Mouse (Mus musculus) kidney, postnatal 10 days (tissue): Measurements from ENCODE around the gene Tet2.
A peak's percentile ranks its signal among the peaks of the same experiment; 100 is the strongest.
"Not testable (repeated sequence)": the region's sequence is repeated elsewhere in the genome, so short reads cannot be mapped to it uniquely, and the experiment has no call there.

Experiments used
- DNase-seq: peaks from one replicate; pipeline ENCODE4 v3.0.0; 2021; ENCODE audit warnings: mixed read lengths

Tet2 gene

DNA sequence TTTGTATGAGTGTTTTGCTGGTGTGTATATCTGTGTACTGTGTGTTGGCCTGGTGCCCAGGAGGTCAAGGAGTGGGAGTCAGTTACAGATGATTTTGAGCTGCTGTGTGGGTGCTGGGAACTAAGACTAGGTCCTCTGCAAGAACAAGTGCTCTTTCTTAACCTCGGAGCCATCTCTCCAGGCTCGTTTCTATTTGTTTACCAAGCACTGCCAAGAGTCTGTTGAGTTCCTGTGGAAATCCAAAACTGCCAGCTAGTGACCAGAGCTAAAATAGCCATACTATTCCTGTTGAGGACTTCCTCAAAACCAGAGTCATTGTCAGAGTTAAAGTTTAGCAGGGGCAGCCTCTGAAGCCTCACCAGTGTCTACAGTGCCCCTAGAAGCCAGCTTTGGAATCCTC is 1.9 kb upstream of the Tet2 start:
- peak; percentile 22 for DNase-seq

DNA sequence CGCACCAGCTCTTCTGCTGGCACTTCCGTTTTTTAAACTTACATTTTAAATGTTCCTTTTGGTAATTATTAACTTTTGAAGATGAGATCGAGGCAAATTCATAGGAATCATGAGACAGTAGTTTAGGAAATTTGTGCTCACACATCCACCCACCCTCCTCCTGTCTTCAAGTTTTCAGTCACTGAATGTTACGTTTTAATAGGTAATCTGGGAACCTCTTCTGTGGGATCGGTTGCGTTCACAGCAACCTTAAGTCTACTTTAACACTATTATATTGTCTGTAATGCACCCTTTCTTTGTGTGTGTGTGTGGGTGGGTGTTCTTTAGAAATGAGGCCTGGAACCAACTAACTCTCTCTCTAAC is 346 bp upstream of the Tet2 start:
- no peak for DNase-seq

DNA sequence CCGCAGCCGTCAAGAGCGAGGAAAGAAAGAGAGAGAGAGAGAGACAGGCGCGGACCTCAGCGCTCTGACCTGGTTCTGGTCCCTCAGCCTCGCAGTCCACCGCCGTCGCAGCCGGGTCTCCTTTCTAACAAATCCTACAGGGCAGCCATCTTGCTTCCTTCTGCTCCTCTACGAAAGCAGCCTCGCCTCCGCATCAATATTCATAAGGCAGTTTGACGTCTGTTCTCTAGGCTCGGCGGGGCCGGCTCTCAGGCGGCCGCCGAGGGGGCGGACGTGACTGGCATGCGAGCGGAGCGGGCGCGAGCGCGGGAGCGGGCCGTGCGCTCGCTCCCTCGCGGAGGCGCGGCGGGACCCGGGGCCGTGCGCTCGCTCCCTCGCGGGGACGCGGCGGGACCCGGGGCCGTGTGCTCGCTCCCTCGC is 798 bp downstream of the Tet2 start:
- DNase-seq = peak; percentile 93

DNA sequence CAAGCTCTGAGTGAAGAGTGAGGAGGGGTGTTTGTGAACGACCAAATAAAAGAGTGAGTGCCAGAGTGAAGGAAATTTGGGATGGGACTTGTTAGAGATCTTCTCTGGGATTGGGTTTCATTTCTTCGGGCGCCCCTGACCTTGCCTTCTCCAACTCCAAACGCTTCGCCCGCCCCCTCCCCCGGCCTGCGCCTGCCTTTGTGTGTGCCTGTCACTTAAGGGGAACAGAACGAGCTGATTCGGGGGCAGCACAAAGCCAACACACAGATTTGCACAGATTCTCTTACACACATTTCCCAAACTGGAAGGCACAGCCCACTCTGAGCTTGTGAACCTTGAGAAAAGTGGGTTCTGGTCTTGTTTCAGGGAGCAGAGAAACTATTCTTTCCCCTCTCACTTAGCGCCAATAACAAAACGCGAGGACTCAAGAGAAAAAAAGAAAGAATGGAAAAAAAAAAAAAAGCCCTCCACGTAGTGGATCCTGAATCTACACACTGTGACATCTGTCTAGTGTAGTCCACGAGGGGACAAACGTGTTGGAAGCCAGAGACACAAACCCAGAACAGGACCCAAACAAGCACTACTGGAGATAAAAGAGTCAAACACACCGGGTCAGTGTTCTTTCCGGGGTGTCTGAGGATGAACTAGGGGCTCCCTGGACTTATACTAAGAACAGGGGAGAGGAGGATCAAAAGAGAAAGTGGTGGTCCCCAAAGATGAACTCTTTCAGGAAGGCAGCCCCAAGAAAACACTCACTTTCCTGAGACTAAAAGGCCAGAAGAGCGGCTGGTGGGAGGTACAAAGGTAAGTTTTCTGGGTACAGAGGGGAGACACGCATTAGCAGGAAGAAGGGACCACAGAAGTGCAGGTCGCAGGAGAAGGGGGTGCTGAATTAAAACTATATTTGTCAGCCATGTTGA is 1.6 kb downstream of the Tet2 start:
- peak; percentile 74 for DNase-seq

DNA sequence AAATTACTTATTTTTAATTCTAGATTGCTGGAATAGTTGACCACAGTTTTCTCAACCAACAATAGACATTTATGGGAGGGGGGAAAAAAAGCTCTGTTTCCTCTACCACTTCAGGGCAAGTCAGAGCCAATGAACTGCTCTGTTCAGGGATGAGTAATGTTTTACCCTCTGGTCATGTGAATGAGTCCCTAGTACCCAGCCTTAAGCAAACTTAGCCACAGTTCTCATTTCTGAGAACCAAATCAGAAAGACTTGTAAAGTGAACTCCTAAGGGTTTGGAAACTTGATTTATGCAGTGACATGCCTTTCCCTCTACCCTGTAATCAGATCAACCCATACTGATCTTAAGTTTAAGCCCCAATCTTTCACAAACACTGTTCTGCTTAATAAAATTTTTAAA is 2.9 kb downstream of the Tet2 start:
- DNase-seq = no peak

DNA sequence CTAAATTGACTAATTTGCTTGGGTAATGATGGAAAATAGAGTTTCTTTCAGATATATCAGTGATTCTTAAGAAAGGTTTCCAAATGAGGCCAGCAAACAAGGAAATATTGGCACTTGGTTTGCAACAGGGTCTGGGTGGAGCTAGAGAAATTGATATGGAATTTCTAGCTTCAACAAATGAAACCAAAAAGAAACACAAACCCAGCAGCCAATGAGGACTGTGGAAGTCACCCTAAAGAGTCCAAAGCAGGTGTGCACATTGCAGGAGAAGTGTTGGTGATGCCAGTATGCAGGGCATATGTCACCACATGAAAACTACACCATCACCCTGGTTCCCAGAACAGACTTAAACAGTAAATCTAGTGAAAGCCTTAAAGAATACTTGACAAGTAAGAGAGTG is 3.9 kb downstream of the Tet2 start:
- DNase-seq = no peak

DNA sequence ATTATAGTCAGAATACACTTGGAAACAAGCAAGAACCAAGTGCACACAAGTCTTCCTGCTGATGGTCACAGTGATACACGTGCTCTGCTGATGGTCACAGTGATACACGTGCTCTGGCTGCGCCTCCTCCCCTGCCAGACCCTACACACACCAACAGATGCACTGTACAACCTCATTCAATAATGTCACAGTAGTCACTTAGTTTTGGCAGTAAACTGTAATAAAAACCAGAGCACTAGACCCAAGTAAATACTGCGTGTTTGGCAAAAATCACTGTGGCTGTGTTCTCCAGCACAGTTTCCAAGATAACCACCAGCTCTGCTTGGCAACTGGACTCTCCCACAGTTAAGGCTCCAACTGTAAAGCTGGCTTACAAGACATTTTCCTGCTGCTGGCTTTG is 4.9 kb downstream of the Tet2 start:
- DNase-seq = no peak

DNA sequence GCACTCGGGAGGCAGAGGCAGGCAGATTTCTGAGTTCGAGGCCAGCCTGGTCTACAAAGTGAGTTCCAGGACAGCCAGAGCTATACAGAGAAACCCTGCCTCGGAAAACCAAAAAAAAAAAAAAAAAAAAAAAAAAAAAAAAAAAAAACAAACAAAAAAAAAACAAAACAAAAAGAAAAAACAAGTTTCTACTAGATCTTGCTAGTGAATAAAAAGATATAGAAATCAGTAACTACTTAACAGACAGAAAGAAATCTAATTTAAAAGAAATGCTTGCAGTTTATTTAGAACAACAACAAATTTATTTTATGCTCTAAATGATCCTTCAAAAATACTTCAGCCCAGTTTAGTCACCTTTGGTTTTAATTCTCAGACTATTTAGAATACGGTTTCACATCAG is 6.4 kb downstream of the Tet2 start:
- not testable (repeated sequence) for DNase-seq

DNA sequence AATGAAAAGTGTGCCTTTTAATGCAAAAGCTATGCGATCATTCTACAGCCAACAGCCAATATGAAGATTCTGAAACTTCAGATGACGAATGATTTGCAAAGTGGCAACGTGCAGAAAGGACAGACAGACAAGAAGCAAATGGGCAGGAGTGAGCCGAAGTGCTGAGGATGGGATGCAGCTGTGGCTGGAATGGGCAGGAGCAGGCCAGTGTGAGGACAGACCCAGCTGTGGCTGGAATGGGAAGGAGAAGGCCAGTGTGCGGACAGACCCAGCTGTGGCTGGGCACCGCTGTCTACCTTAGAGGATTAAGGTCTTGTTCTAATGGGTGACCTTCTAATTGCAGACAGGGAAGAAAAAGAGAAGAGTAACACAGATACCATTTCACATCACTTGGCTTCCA is 9.3 kb downstream of the Tet2 start:
- DNase-seq = no peak

DNA sequence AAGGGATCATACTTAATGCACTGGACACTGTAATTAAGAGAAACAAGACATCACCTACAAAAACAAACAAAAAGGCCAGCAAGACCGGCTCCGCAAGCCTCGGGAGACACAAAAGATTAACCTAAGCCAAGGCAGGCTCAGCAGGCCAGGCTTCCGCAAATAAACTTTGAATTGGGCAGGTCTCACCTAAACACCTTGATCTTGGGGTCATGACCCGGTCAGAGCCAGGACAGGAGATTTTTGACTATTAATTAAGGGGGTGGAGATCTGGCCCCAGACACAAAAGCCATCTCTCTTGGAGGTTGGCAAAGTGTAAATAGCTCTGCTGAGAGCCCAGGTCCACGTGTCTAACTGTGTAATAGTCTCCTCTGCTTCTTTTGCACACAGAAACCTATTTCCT is 10.9 kb downstream of the Tet2 start:
- DNase-seq = peak; percentile 22

DNA sequence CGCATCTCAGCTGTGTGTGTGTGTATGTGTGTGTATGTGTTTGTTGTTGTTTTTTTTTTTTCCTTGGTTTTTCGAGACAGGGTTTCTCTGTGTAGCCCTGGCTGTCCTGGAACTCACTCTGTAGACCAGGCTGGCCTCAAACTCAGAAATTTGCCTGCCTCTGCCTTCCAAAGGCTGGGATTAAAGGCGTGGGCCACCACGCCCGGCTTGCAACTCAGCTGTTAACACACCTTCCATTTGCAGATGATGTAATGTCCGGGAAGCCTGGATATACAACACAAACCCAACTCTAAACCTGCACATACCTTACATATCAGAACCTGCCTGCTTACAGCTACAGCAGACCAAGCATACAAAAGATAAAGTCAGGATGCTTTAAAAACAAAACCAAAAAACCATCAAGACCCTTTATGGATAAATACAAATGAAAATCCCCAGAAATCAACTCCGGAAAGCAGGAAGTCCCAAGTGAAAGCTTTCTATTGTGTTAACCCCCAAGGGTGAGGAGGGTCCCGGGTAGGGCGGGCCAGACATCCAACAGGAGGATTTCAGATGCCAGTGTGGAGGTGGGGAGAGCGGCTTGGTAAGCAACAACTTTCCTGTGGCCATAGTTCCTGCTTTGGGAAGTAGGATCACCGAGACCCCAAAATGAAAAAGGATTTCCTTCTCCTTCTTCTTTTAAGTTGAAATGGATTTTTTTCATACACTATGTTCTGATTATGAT is 11.5 kb downstream of the Tet2 start:
- DNase-seq = peak; percentile 27

DNA sequence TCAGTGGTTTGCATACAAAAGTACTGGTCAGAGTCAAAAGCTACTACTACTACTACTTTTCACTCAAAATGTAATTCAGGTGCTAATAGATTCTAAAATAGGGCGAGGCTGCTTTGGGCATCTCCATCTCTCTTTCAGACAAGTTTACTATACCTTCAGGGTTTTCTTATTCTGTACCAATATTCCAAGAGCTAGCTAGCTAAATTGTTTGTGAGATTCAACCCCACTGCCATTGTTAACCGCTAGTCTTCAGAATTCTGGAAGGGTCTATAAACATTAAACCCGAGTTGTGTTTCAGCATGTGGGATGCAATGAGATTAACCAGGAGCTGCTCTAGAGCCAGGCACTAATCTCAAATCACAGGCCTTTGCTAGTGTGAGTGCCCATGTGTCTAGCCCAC is 12.1 kb downstream of the Tet2 start:
- DNase-seq = no peak

DNA sequence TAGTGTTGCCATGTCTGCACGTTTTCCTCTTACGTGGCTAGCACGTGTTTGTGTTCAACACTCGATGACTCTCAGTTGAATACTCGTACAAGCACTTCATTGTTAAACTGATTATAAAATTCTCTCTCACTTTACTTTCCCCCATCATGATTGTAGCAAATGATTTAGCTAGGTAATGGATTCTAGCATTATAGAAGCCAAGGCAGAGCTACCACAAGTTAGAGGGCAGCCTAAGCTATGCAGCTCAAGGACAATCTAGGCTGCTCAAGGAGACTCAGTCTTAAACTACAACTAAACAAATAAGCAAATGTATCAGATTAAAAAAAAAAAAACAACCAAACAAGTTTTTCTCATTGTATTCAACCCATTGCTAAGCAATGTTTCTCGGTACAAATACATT is 12.7 kb downstream of the Tet2 start:
- DNase-seq = no peak

DNA sequence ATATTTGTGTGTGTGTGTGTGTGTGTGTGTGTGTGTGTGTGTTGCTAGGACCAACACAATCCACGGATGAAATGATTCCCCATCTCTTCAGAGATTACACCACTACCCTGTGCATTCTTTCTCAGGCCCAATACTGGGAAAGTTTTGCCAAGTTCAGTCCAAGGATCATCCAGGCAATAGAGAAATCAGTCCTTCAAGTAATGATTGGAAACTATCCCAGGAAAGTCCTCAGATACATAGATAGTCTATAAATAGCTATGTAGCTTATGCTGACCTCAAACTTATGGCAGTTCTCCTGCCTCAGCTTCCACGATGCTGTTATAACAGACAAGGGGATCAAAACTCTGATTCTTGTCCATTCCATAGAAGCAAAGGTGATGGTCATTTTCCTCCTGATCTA is 13.8 kb downstream of the Tet2 start:
- no peak for DNase-seq

DNA sequence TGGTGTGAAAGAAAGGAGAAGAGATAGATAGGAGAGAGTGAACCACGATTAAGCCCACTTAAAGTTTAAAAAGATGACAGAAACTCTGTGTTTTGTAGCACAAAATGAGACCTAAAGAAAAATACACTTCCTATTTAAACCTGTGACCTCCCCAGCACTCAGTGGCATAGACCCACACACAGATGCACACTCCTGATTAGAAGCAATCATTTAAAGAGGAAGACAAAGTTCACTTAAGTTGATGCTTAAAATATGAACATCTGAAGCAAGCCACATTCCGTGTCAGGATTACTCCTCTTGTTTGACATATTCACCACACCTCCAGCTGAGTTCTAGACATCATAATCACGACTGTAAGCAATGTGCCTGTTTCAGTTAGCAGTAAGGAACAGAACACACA is 14.3 kb downstream of the Tet2 start:
- no peak for DNase-seq

DNA sequence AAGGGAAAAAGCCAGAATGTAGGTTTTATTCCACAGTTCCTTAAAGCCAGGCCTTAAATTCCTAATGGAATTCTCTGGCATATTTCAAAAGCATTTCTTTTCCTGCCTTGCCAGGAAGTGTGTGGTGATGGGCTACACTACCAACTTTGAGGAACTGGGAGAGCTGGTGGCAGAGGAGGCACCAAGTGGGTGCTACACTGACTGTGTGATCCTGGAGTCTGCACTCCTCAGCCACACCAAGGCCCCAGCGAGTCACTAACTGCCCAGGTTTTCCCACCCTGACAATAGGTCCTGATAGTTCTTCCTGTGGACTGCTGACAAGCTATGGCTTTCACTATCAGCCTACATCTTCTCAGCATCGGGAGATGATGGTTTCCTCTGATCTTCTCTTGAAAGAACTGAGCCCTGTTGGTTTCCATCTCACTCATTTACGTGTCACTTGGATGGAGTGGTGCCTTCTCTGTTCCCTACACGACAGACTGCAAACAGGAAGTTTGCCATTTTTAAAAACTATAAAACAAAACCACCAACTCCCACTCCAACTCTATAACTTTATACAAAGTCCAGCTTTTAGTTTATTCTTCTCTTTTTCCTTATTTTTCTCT is 18.7 kb downstream of the Tet2 start:
- no peak for DNase-seq

DNA sequence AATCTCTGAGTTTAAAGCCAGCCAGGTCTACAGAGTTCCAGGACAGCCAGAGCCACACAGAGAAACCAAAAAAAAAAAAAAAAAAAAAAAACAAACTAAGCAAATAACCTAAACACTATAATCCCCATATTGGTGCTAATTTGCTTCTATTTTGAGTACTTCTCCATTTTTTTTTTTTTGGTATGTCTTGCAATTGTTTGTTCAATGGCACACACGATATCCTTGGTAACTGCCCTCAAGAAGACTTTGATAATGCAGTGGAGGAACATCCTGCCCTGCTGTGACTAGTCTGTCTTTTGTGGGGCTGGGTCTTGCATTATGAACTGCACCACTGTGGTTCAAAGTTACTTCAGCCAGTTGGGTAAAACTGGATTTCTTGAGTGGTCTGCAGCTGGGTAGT is 19.4 kb downstream of the Tet2 start:
- DNase-seq = no peak

DNA sequence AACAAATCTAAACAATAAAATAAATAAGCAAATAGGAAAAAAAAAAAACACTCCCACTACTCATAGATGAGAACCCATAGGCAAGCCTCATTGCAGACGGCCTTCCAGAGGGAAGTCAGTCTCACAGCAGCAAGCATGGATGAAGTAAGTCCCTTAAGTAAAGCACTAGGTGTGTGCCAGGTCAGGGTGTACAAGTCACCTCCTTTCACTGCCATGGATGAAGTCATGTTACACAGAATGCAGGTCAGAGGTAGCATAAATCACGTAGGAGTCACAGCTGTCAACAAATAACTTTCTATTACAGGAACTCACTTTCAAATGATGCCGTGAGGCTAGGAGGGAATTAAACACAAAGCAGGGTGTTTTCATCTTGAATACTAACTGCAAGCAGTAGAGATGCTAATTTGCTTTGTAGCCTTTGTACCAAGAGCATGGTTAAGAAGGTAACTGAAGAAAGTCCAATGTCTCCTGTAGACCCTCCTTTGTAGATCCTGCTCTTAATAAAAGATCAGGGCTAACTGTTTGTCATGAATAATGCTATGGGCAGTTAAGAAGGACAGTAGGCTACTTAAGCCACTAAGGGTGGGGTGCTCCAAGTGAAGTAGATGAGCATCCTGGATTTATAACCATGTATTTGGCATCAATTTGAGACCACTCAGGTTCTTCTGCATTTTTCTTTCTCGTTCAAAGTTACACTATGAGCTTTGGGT is 20.4 kb downstream of the Tet2 start:
- DNase-seq = no peak

DNA sequence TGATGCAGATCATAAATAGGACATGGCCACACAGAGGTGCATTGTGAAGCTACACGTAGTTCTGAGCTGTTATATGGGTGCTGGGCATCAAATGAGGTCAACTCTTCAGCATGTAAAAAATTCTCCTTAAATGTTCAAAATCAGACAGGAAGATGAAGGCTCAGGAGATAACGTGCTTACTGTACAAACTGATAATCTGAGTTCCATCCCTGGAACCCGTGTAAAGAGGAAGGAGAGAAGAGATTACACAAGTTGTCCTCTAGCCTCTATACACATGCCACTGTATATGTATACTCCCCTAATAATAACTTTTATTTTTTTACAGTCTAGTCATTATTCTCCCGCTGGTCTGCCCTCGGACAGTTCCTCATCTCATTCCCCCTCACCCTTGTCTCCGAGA is 21.7 kb downstream of the Tet2 start:
- DNase-seq = no peak

DNA sequence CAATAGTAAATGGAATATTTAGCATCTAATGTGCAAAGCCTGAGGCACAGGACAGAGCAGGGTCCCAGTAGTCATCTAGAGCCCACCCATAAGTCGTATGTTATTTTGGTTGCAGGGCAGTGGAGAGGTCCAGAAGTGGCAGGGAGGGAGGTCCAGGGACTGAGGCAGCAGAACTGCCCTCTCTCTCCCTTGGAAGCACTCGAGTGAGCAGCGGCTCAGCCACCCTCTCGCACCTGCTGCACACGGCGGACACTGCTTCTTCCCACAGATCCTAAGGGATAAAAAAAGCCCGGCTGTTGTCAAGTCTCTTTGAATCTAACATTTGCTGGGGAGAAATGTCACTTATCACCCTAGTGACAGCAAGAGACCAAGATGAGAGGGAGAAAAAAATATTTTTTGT is 22.6 kb downstream of the Tet2 start:
- no peak for DNase-seq

DNA sequence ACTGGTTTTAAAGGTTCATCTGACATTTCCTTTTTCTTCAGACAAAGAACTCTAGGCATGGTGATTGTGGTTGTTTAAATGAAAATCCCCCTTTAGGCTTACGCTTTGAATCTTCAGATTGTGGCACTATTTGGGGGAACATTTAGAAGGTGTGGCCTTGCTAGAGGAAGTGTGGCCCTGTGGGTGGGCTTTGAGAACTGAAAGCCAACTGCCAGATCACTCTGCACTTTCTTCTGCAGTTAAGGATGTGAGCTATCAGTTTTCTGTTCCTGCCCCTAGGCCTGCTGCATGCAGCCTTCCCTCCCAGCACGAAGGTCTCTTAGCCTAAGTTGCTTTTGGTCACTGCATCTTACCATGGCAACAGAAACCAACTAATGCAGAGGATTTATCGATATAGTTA is 26.1 kb downstream of the Tet2 start:
- DNase-seq = no peak

DNA sequence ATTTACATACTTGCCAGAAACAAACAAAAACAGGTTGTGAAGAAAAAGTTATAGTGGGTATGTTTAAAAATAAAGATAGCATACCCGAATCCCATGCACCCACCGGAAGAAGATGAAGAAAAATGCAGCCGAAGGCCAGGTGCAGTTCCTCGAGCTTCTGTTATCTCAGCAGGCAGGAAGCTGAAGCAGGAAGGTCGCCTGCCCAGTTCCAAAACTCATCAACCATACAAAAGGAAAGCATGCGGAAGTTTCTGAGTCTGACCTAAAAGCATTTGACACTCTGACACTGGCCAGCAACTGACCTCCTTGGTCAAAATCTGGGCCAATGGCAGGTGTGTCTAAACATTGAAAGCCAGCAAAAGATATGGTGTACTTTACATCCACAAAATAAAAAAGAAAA is 26.8 kb downstream of the Tet2 start:
- no peak for DNase-seq

DNA sequence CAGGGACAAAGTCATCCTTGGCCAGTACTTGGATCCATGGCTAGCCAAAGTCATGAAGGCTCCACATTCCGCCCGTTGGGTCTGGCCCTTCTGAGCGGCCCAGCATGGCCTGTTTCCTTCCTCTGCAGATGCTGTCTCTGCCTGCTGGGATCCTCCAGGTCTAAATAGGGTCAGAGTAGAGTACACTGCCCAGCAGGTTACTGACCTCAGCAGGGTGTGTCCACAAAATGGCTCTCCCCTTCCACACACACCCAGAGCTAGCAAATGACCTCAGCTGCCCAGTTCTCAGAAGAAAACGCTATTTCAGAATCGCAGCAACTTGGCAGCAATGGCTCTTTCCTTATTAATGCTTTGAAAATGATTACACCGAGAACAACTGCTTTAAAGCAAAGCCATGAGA is 27.5 kb downstream of the Tet2 start:
- no peak for DNase-seq
